Mouse (Mus musculus) liver, postnatal 0 days (tissue): Measurements from ENCODE around the gene Fip1l1.

Experiments used
- CTCF ChIP-seq: sonication (generic); IDR thresholded peaks from 2 replicates; pipeline ENCODE4 v1.5.1; 2016; ENCODE audit warnings: antibody characterized with exemption, low read depth
- EP300 ChIP-seq: IDR thresholded peaks from 2 replicates; pipeline ENCODE4 v1.6.1; 2016; ENCODE audit warnings: antibody characterized with exemption, low read depth, mild to moderate bottlenecking

DNA sequence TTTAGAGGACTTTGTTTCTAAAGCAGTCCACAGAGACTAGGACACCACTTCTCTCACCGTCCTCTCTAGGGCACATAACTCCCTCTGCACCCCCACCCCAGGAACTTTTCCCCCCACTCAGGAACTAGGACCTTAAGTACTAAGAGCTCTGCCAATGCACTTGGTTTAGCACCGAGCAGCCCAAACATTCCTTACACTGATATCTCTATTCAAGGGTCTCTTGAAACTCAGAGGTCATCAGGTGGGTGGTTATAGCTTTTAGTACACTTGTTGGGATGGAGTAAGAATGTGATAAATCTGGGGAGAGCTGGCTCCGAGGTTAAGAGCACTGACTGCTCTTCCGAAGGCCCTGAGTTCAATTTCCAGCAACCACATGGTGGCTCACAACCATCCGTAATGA is 77.5 kb downstream of the Fip1l1 start:
- TF ChIP-seq CTCF: no peak
- TF ChIP-seq EP300: no peak
